Mouse (Mus musculus) hindbrain, embryonic 11.5 days (tissue): Measurements from ENCODE around the gene Tgfbr3. TPM values are rescaled to one million over a fixed set of nuclear protein-coding genes. Genes with fewer than 3 reads are reported as not detected.

Source experiments
- ATAC-seq: fragments of 200-750 bp; cut with Nextera tagmentation; 2 replicates; pipeline ENCODE4 v1.8.0; 2017; ENCODE audit warnings: mild to moderate bottlenecking, moderate TSS enrichment, moderate library complexity; ENCODE audit not compliant: low FRiP score
- DNase-seq: peaks from one replicate; pipeline ENCODE4 v3.0.0-alpha.2; 2015; ENCODE audit warnings: low spot score
- H3K27ac ChIP-seq: fragments of 300-500 bp; sonication (generic); 2 replicates; pipeline ENCODE4 v1.5.1; 2014; ENCODE audit warnings: mild to moderate bottlenecking, low read depth, low read length
- H3K27me3 ChIP-seq: fragments of 300-500 bp; sonication (generic); 2 replicates; pipeline ENCODE4 v1.6.1; 2014; ENCODE audit warnings: mild to moderate bottlenecking, low read length, moderate library complexity, mixed read lengths; ENCODE audit not compliant: control insufficient read depth, insufficient read depth
- H3K36me3 ChIP-seq: fragments of 300-500 bp; sonication (generic); 2 replicates; pipeline ENCODE4 v1.6.1; 2014; ENCODE audit warnings: mild to moderate bottlenecking, low read length, moderate library complexity, mixed read lengths; ENCODE audit not compliant: control insufficient read depth, insufficient read depth
- H3K4me1 ChIP-seq: fragments of 300-500 bp; sonication (generic); replicated peaks from 2 replicates; pipeline ENCODE4 v1.6.1; 2014; ENCODE audit warnings: low read length, mixed read lengths; ENCODE audit not compliant: control insufficient read depth, insufficient read depth
- H3K4me2 ChIP-seq: fragments of 300-500 bp; sonication (generic); replicated peaks from 2 replicates; pipeline ENCODE4 v1.6.1; 2014; ENCODE audit warnings: mild to moderate bottlenecking, low read depth, low read length
- H3K4me3 ChIP-seq: fragments of 300-500 bp; sonication (generic); 2 replicates; pipeline ENCODE4 v1.5.1; 2014; ENCODE audit warnings: low read depth, low read length
- H3K9ac ChIP-seq: fragments of 300-500 bp; sonication (generic); 2 replicates; pipeline ENCODE4 v1.6.1; 2014; ENCODE audit warnings: low read depth, low read length
- H3K9me3 ChIP-seq: fragments of 300-500 bp; sonication (generic); 2 replicates; pipeline ENCODE4 v1.6.1; 2016; ENCODE audit warnings: low read length; ENCODE audit not compliant: control insufficient read depth
- WGBS: fragments of 180-500 bp; shearing (Covaris S2); extraction: QIAGEN DNeasy Blood & Tissue Kit; methylation state at CpG from one replicate; pipeline ENCODE4 v1.1.7; 2014; 5-methylcytosine and 5-hydroxymethylcytosine counted together
- polyA plus RNA-seq: library from polyadenylated mRNA; unstranded; fragments of >200 nt; fragmentation: Nextera tagmentation; extraction: Ambion mirVana; gene quantifications from 2 replicates; pipeline ENCODE4 v1.2.1, GENCODE M21; 2014

Gene Tgfbr3
- polyA plus RNA-seq, 1 experiment from 2014 or later, result 9.6 TPM

GRCm38 (mm10) chr5:107150555-107151312 is 138.7 kb downstream of the Tgfbr3 start:
- H3K4me3 ChIP-seq, result no peak overlapping the region
- no peaks in the 10 kb centered on the region for H3K9me3 ChIP-seq
- H3K4me2 ChIP-seq, result no peak overlapping the region
- H3K27me3 ChIP-seq, result no peaks in the 10 kb centered on the region
- ATAC-seq (no peak), DNase-seq (no peak)
- no peak overlapping the region for H3K9ac ChIP-seq
- H3K36me3 ChIP-seq, result no peaks in the 10 kb centered on the region
- H3K27ac ChIP-seq, result no peak overlapping the region
- WGBS, result 60% methylated on average over 9 of the region's 9 CpGs
- H3K4me1 ChIP-seq, result no peaks in the 10 kb centered on the region

- Histone ChIP-seq H3K27ac (peak overlapping the region; percentile 4; the same call in 1 of the 2 replicates), H3K4me2 (no peak overlapping the region), H3K4me3 (no peak overlapping the region), H3K4me1 (no peaks in the 10 kb centered on the region), H3K36me3 (no peaks in the 10 kb centered on the region), H3K27me3 (no peaks in the 10 kb centered on the region), H3K9ac (no peak overlapping the region), H3K9me3 (no peaks in the 10 kb centered on the region)
- WGBS, result 31% methylated on average over 13 of the region's 13 CpGs
- peak; percentile 88 for ATAC-seq
- peak; percentile 66 for DNase-seq
Measured at GRCm38 (mm10) chr5:107147951-107148766, 141.3 kb downstream of the Tgfbr3 start.

GRCm38 (mm10) chr5:107147413-107147812 is 142.0 kb downstream of the Tgfbr3 start:
- Histone ChIP-seq H3K27me3 (no peaks in the 10 kb centered on the region), H3K4me1 (no peaks in the 10 kb centered on the region), H3K36me3 (no peaks in the 10 kb centered on the region), H3K27ac (no peak overlapping the region), H3K9ac (no peak overlapping the region), H3K9me3 (no peaks in the 10 kb centered on the region), H3K4me2 (no peak overlapping the region), H3K4me3 (no peak overlapping the region)
- ATAC-seq (no peak), DNase-seq (no peak)

GRCm38 (mm10) chr5:107146111-107146616 is 143.3 kb downstream of the Tgfbr3 start:
- H3K4me2 ChIP-seq, result no peak overlapping the region
- H3K9ac ChIP-seq, result no peak overlapping the region
- H3K4me1 ChIP-seq, result no peaks in the 10 kb centered on the region
- no peaks in the 10 kb centered on the region for H3K36me3 ChIP-seq
- no peak overlapping the region for H3K4me3 ChIP-seq
- H3K27me3 ChIP-seq, result no peaks in the 10 kb centered on the region
- ATAC-seq (no peak), DNase-seq (no peak)
- H3K9me3 ChIP-seq, result no peaks in the 10 kb centered on the region
- WGBS, result 54% methylated on average over 11 of the region's 11 CpGs
- no peak overlapping the region for H3K27ac ChIP-seq

GRCm38 (mm10) chr5:107145125-107145524 is 144.3 kb downstream of the Tgfbr3 start:
- no peak overlapping the region for H3K27ac ChIP-seq
- H3K9ac ChIP-seq, result no peak overlapping the region
- no peaks in the 10 kb centered on the region for H3K9me3 ChIP-seq
- no peaks in the 10 kb centered on the region for H3K4me1 ChIP-seq
- no peak for DNase-seq
- ATAC-seq, result no peak
- H3K4me3 ChIP-seq, result no peak overlapping the region
- no peaks in the 10 kb centered on the region for H3K36me3 ChIP-seq
- H3K4me2 ChIP-seq, result no peak overlapping the region
- WGBS, result 89% methylated on average over 4 of the region's 4 CpGs
- H3K27me3 ChIP-seq, result no peaks in the 10 kb centered on the region

- no peaks in the 10 kb centered on the region for H3K4me1 ChIP-seq
- 55% methylated on average over 9 of the region's 9 CpGs for WGBS
- no peak overlapping the region for H3K27ac ChIP-seq
- H3K9ac ChIP-seq, result no peak overlapping the region
- DNase-seq (no peak), ATAC-seq (no peak)
- H3K27me3 ChIP-seq, result no peaks in the 10 kb centered on the region
- H3K4me2 ChIP-seq, result no peak overlapping the region
- no peaks in the 10 kb centered on the region for H3K36me3 ChIP-seq
- H3K9me3 ChIP-seq, result no peaks in the 10 kb centered on the region
- no peak overlapping the region for H3K4me3 ChIP-seq
Measured at GRCm38 (mm10) chr5:107144263-107144843, 145.1 kb downstream of the Tgfbr3 start.

- no peaks in the 10 kb centered on the region for H3K27me3 ChIP-seq
- no peak overlapping the region for H3K4me2 ChIP-seq
- no peaks in the 10 kb centered on the region for H3K36me3 ChIP-seq
- H3K27ac ChIP-seq, result no peak overlapping the region
- H3K9ac ChIP-seq, result no peak overlapping the region
- H3K4me1 ChIP-seq, result no peaks in the 10 kb centered on the region
- 67% methylated on average over 5 of the region's 5 CpGs for WGBS
- no peak overlapping the region for H3K4me3 ChIP-seq
- DNase-seq, result no peak
- ATAC-seq, result no peak
- no peaks in the 10 kb centered on the region for H3K9me3 ChIP-seq
Measured at GRCm38 (mm10) chr5:107143406-107143805, 146.0 kb downstream of the Tgfbr3 start.

- no peak for DNase-seq
- Histone ChIP-seq H3K4me2 (no peak overlapping the region), H3K36me3 (no peaks in the 10 kb centered on the region), H3K9ac (no peak overlapping the region), H3K27ac (no peak overlapping the region), H3K27me3 (no peaks in the 10 kb centered on the region), H3K9me3 (no peaks in the 10 kb centered on the region), H3K4me3 (no peak overlapping the region), H3K4me1 (no peaks in the 10 kb centered on the region)
- ATAC-seq, result no peak
- 91% methylated on average over 5 of the region's 5 CpGs for WGBS
Measured at GRCm38 (mm10) chr5:107142791-107143190, 146.6 kb downstream of the Tgfbr3 start.
